Mouse (Mus musculus): Measurements from ENCODE around the gene Traf3ip1. TPM values are rescaled to one million over a fixed set of nuclear protein-coding genes. Genes with fewer than 3 reads are reported as not detected.

The Traf3ip1 gene
- polyA plus RNA-seq, 2 experiments: 5.1 to 16.7 TPM

DNA sequence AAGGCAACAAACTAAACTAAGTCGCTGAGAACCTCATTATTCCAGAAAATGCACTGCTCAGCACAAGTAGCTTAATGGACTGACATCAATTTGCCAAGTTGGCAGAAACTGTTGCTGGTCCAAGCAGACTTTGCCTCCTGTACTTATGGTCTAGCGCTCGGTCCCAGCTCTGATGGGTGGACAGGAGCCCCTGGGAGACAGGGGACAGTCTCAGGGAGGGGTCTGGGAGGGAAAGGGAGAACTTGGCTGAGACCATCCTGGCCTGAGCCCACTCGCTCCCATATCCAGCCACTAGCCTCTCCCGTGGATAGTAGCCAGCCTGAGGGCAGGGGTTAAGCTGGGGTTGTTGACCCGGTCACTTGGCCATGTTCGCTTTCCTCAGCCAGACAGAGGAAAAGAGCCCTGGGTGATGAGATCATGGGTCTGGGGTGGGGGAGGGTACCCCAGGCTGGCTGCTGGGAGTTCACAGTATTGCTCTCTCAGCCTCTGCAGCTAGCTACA, 38.7 kb upstream of the Traf3ip1 start:
- no peaks in the 10 kb centered on the region for H3K9me3 ChIP-seq (ENCODE audit: control insufficient read depth, low read length)
- no peak overlapping the region for H3K9ac ChIP-seq (ENCODE audit: low read depth, low read length, severe bottlenecking)
- peak overlapping the region; percentile 23 for H3K4me2 ChIP-seq (replicated peaks; ENCODE audit: low read depth, low read length, severe bottlenecking)
- no peaks in the 10 kb centered on the region for H3K27me3 ChIP-seq (ENCODE audit: control insufficient read depth, insufficient read depth, low read length)
- no peak overlapping the region for H3K4me3 ChIP-seq (replicated peaks; ENCODE audit: low read length)
- DNase-seq (ENCODE audit: low spot score) (no peak), ATAC-seq (ENCODE audit: low FRiP score, low read depth) (no peak)
- no peaks in the 10 kb centered on the region for H3K36me3 ChIP-seq (ENCODE audit: control insufficient read depth, insufficient read depth, low read length)
- 0 out of 2 replicates have a peak overlapping the region, but pooled peaks have one; percentile 38 for H3K27ac ChIP-seq (replicated peaks; ENCODE audit: low read depth, low read length)
- no peak for TF ChIP-seq POLR2A (IDR thresholded peaks at IDR 0.05; ENCODE audit: borderline replicate concordance, extremely low read depth, insufficient read depth, insufficient read length)
- WGBS: 33% methylated on average over 7 of the region's 7 CpGs
- peaks cover 33% of the 10 kb centered on the region for H3K4me1 ChIP-seq (ENCODE audit: control insufficient read depth, insufficient read depth, low read length)

- Histone ChIP-seq H3K36me3 (ENCODE audit: control insufficient read depth, insufficient read depth, low read length) (no peaks in the 10 kb centered on the region), H3K9me3 (ENCODE audit: control insufficient read depth, low read length) (no peaks in the 10 kb centered on the region), H3K27ac (replicated peaks; ENCODE audit: low read depth, low read length) (peak overlapping the region; percentile 38; the same call in 1 of the 2 replicates), H3K9ac (ENCODE audit: low read depth, low read length, severe bottlenecking) (peak overlapping the region; percentile 28; the same call in 1 of the 2 replicates), H3K27me3 (ENCODE audit: control insufficient read depth, insufficient read depth, low read length) (no peaks in the 10 kb centered on the region), H3K4me2 (replicated peaks; ENCODE audit: low read depth, low read length, severe bottlenecking) (peak overlapping the region; percentile 23), H3K4me1 (ENCODE audit: control insufficient read depth, insufficient read depth, low read length) (peaks cover 33% of the 10 kb centered on the region), H3K4me3 (replicated peaks; ENCODE audit: low read length) (no peak overlapping the region)
- DNase-seq (ENCODE audit: low spot score) (peak; percentile 52), ATAC-seq (ENCODE audit: low FRiP score, low read depth) (no peak)
- WGBS: 35% methylated on average over 11 of the region's 11 CpGs
- TF ChIP-seq POLR2A (IDR thresholded peaks at IDR 0.05; ENCODE audit: borderline replicate concordance, extremely low read depth, insufficient read depth, insufficient read length): no peak
Measured at GRCm38 (mm10) chr1:91456301-91456801, 38.1 kb upstream of the Traf3ip1 start.

DNA sequence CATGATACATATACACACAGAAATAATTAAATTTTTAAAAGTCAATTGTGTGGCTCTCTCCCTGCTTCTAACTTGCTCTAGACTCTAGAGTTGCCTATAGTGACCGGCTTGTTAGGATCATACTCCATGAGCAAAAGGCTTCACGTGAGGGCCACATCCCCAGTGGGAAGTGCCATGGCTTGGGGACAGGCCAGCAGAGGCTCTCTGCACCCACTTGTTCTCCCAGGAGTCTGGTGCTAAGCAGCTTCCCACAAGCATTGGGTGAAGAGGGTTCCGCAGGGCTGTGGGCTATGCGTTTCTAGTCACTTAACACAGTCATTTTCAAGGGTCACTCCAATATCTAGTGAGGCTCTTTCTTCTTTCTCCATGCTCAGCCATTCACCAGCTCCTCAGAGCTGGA, 37.3 kb upstream of the Traf3ip1 start:
- Histone ChIP-seq H3K4me1 (ENCODE audit: control insufficient read depth, insufficient read depth, low read length) (peaks cover 33% of the 10 kb centered on the region), H3K4me2 (replicated peaks; ENCODE audit: low read depth, low read length, severe bottlenecking) (no peak overlapping the region)
- WGBS: 91% methylated on average over 4 of the region's 4 CpGs

DNA sequence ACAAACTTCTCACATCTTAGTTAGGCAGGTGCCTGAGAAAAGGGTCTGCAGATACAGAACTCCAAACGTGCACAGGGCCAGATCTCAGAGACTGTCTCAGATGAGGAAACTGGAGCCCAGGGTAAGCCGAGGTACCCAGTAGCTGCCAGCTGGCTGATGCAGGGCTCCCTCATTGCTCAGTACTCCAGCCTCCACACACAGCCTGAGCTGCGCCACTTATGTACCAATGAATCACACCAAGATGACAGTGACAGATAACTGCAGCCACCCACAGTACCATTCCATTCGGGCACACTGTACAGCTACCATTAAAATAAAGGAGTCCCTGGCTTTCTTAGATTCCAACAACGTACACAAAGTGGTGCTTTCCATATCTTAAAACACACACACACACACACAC, 36.7 kb upstream of the Traf3ip1 start:
- peak overlapping the region; percentile 85 for H3K4me2 ChIP-seq (replicated peaks; ENCODE audit: low read depth, low read length, severe bottlenecking)
- no peak for TF ChIP-seq POLR2A (IDR thresholded peaks at IDR 0.05; ENCODE audit: borderline replicate concordance, extremely low read depth, insufficient read depth, insufficient read length)
- H3K27ac ChIP-seq (replicated peaks; ENCODE audit: low read depth, low read length): no peak overlapping the region
- H3K9me3 ChIP-seq (ENCODE audit: control insufficient read depth, low read length): no peaks in the 10 kb centered on the region
- H3K36me3 ChIP-seq (ENCODE audit: control insufficient read depth, insufficient read depth, low read length): no peaks in the 10 kb centered on the region
- no peak overlapping the region for H3K4me3 ChIP-seq (replicated peaks; ENCODE audit: low read length)
- no peak overlapping the region for H3K9ac ChIP-seq (ENCODE audit: low read depth, low read length, severe bottlenecking)
- DNase-seq (ENCODE audit: low spot score) (no peak), ATAC-seq (ENCODE audit: low FRiP score, low read depth) (no peak)
- peaks cover 33% of the 10 kb centered on the region for H3K4me1 ChIP-seq (ENCODE audit: control insufficient read depth, insufficient read depth, low read length)
- WGBS: 67% methylated on average over 5 of the region's 5 CpGs
- no peaks in the 10 kb centered on the region for H3K27me3 ChIP-seq (ENCODE audit: control insufficient read depth, insufficient read depth, low read length)

More for the DNA sequence above, 37.3 kb upstream of the Traf3ip1 start:
- H3K9me3 ChIP-seq (ENCODE audit: control insufficient read depth, low read length): no peaks in the 10 kb centered on the region
- H3K9ac ChIP-seq (ENCODE audit: low read depth, low read length, severe bottlenecking): no peak overlapping the region
- DNase-seq (ENCODE audit: low spot score): no peak
- no peak overlapping the region for H3K4me3 ChIP-seq (replicated peaks; ENCODE audit: low read length)
- no peak for ATAC-seq (ENCODE audit: low FRiP score, low read depth)
- H3K27ac ChIP-seq (replicated peaks; ENCODE audit: low read depth, low read length): no peak overlapping the region
- no peak for TF ChIP-seq POLR2A (IDR thresholded peaks at IDR 0.05; ENCODE audit: borderline replicate concordance, extremely low read depth, insufficient read depth, insufficient read length)
- no peaks in the 10 kb centered on the region for H3K36me3 ChIP-seq (ENCODE audit: control insufficient read depth, insufficient read depth, low read length)
- H3K27me3 ChIP-seq (ENCODE audit: control insufficient read depth, insufficient read depth, low read length): no peaks in the 10 kb centered on the region

DNA sequence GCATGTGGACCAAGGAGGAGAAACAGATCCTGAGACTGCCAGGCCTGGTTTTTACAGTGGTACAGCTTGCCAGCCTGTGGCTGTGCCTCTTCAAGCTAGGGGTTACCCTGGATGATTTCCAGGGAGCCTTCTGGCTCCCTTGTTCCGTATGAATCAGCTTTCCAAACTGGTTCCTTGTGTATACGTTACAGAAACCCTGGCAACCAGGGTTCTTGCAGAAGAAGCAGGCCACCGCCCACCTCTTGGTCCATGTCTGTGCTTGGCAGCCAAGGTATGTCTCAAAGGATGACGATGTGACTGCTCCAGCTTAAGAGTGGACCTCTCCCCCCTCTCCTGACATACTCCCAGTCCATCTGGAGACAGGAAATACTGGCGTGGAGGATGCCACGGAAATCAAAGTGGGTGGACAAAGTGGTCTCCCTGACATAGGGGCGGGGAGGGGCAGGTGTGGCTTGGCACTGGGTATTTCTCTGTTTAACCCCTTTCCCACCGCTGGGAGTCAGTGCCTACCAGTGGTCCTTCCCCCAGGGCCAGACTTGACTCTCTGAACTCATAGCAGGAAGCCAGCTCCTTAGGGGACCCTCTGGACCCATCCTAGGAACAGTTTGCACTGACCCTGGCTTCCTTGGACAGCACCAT, 36.1 kb upstream of the Traf3ip1 start:
- DNase-seq (ENCODE audit: low spot score) (peak; percentile 77), ATAC-seq (ENCODE audit: low FRiP score, low read depth) (no peak)
- peak overlapping the region; percentile 58 for H3K9ac ChIP-seq (ENCODE audit: low read depth, low read length, severe bottlenecking)
- H3K4me3 ChIP-seq (replicated peaks; ENCODE audit: low read length): peak overlapping the region; percentile 76
- no peaks in the 10 kb centered on the region for H3K9me3 ChIP-seq (ENCODE audit: control insufficient read depth, low read length)
- H3K36me3 ChIP-seq (ENCODE audit: control insufficient read depth, insufficient read depth, low read length): no peaks in the 10 kb centered on the region
- no peak for TF ChIP-seq POLR2A (IDR thresholded peaks at IDR 0.05; ENCODE audit: borderline replicate concordance, extremely low read depth, insufficient read depth, insufficient read length)
- H3K4me1 ChIP-seq (ENCODE audit: control insufficient read depth, insufficient read depth, low read length): peaks cover 33% of the 10 kb centered on the region
- H3K27ac ChIP-seq (replicated peaks; ENCODE audit: low read depth, low read length): no peak overlapping the region
- H3K27me3 ChIP-seq (ENCODE audit: control insufficient read depth, insufficient read depth, low read length): no peaks in the 10 kb centered on the region
- peak overlapping the region; percentile 85 for H3K4me2 ChIP-seq (replicated peaks; ENCODE audit: low read depth, low read length, severe bottlenecking)
- 18% methylated on average over 8 of the region's 8 CpGs for whole genome bisulfite sequencing

Data from limb, embryonic 14.5 days (tissue).